Mouse (Mus musculus): ENCODE measurements around the gene Olfr750. TPM values are rescaled to one million over a fixed set of nuclear protein-coding genes. Genes with fewer than 3 reads are reported as not detected.

Olfr750 gene
- polyA plus RNA-seq, 1 experiment from 2014 or later: not detected

GRCm38 (mm10) chr14:51085086-51085485 is 10.9 kb upstream of the Olfr750 start:
- H3K4me1 ChIP-seq (replicated peaks): peaks cover 27% of the 10 kb centered on the region
- H3K9ac ChIP-seq: no peak overlapping the region
- no peak overlapping the region for H3K27ac ChIP-seq
- no peak overlapping the region for H3K4me2 ChIP-seq
- no peaks in the 10 kb centered on the region for H3K36me3 ChIP-seq
- H3K27me3 ChIP-seq: peaks cover 42% of the 10 kb centered on the region
- H3K4me3 ChIP-seq: no peak overlapping the region
- no peaks in the 10 kb centered on the region for H3K9me3 ChIP-seq
- WGBS: 75% methylated on average over 2 of the region's 2 CpGs
- no peak for ATAC-seq (ENCODE audit: low FRiP score)

- H3K4me1 ChIP-seq (replicated peaks): peaks cover 24% of the 10 kb centered on the region
- no peaks in the 10 kb centered on the region for H3K9me3 ChIP-seq
- ATAC-seq (ENCODE audit: low FRiP score): no peak
- H3K36me3 ChIP-seq: no peaks in the 10 kb centered on the region
- peak overlapping the region; percentile 78 for H3K4me2 ChIP-seq
- H3K4me3 ChIP-seq: peak overlapping the region; percentile 49
- WGBS: 14% methylated on average over 7 of the region's 7 CpGs
- 0 out of 2 replicates have a peak overlapping the region, but pooled peaks have one; percentile 69 for H3K9ac ChIP-seq
- H3K27me3 ChIP-seq: peaks cover 47% of the 10 kb centered on the region
- H3K27ac ChIP-seq: no peak overlapping the region
These were observed 9.6 kb upstream of the Olfr750 start for GRCm38 (mm10) chr14:51083805-51084204.

DNA sequence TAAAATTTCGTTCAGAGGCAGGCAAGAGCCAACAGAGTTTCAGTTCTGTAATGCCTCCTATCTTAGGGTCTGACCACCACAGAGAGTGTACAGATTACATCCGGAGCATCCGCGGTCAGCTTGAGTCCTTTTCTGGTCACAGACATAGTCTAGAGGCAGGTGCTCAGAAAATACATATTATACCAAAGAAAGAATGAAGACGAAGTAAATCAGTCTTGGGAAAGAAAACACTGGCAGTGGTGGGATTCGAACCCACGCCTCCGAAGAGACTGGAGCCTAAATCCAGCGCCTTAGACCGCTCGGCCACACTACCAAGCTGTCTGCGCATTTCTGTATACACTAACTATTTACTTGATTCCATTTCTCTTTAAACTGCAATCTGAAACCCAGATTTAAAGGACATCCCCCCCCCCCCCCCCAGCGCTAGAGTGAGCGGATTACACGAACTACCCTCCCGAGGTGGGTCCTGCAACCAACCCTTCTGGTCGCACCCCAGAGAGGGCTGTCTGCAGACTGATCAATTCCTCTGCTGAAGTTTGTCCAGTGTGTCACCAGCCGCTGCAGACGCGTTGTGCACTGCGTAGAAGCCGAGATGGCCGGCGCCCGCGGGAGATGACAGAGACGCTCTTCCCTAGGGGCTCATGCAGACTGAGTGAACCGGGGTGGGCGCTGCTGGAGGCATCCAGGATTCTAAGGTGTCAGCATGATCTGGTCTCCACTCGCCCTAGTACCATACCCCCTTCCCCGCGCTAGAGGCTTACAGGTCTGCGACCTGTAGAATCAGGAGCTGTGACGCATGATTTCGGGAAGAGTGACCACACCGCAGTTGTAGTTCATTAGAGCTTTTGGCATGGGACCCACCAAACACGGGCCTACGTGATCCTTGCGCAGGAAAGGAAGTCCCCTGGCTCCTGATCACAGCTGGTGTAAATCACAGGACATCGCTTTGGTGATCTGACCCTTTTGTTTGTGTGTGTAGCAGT is 8.7 kb upstream of the Olfr750 start:
- H3K36me3 ChIP-seq: no peaks in the 10 kb centered on the region
- H3K4me3 ChIP-seq: peak overlapping the region; percentile 49
- WGBS: 3% methylated on average over 40 of the region's 40 CpGs
- peak overlapping the region; percentile 69 for H3K9ac ChIP-seq
- H3K9me3 ChIP-seq: no peaks in the 10 kb centered on the region
- H3K27me3 ChIP-seq: peaks cover 47% of the 10 kb centered on the region
- ATAC-seq (ENCODE audit: low FRiP score): peak; percentile 74
- H3K4me2 ChIP-seq: peak overlapping the region; percentile 78
- no peak overlapping the region for H3K27ac ChIP-seq
- peaks cover 16% of the 10 kb centered on the region for H3K4me1 ChIP-seq (replicated peaks)

DNA sequence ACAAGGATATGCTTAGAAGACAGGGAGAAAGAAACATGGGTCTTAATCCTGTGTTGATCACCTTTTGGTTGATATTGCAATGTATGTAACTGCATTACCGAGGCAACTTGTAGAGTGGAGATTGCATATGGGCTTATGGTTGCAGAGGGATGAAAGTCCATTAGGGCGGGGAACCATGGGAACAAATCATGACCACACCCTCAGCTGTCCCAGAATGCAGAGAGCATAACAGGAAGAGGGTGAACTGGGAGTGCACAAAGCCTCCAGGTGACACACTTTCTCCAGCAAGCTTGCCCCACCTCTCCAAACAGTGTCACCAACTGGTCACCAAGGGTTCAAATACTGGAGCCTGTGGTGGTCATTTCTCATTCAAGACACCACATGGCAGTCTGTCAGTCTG is 6.8 kb upstream of the Olfr750 start:
- Histone ChIP-seq H3K4me3 (no peak overlapping the region), H3K9me3 (no peaks in the 10 kb centered on the region), H3K4me2 (no peak overlapping the region), H3K27me3 (peaks cover 41% of the 10 kb centered on the region), H3K27ac (no peak overlapping the region), H3K9ac (no peak overlapping the region), H3K4me1 (replicated peaks) (peaks cover 16% of the 10 kb centered on the region), H3K36me3 (no peaks in the 10 kb centered on the region)
- 92% methylated on average over 2 of the region's 2 CpGs for WGBS
- ATAC-seq (ENCODE audit: low FRiP score): no peak

- Histone ChIP-seq H3K36me3 (no peaks in the 10 kb centered on the region), H3K4me2 (no peak overlapping the region), H3K27ac (no peak overlapping the region), H3K9ac (no peak overlapping the region), H3K4me1 (replicated peaks) (peaks cover 16% of the 10 kb centered on the region), H3K27me3 (peaks cover 29% of the 10 kb centered on the region), H3K9me3 (no peaks in the 10 kb centered on the region), H3K4me3 (no peak overlapping the region)
- 83% methylated on average over 1 of the region's 1 CpGs for WGBS
- ATAC-seq (ENCODE audit: low FRiP score): no peak
These were observed 4.9 kb upstream of the Olfr750 start for GRCm38 (mm10) chr14:51079180-51079579.

- Histone ChIP-seq H3K27me3 (no peaks in the 10 kb centered on the region), H3K9ac (no peak overlapping the region), H3K4me2 (no peak overlapping the region), H3K4me1 (replicated peaks) (peaks cover 10% of the 10 kb centered on the region), H3K9me3 (no peaks in the 10 kb centered on the region), H3K36me3 (no peaks in the 10 kb centered on the region), H3K4me3 (no peak overlapping the region), H3K27ac (no peak overlapping the region)
- 78% methylated on average over 2 of the region's 2 CpGs for WGBS
- no peak for ATAC-seq (ENCODE audit: low FRiP score)
These were observed 4.6 kb downstream of the Olfr750 start for GRCm38 (mm10) chr14:51069617-51070016.

- Histone ChIP-seq H3K4me2 (no peak overlapping the region), H3K27me3 (no peaks in the 10 kb centered on the region), H3K36me3 (no peaks in the 10 kb centered on the region), H3K9ac (no peak overlapping the region), H3K4me1 (replicated peaks) (peaks cover 10% of the 10 kb centered on the region), H3K9me3 (no peaks in the 10 kb centered on the region), H3K4me3 (no peak overlapping the region), H3K27ac (no peak overlapping the region)
- WGBS: 95% methylated on average over 5 of the region's 5 CpGs
- ATAC-seq (ENCODE audit: low FRiP score): no peak
These were observed 5.3 kb downstream of the Olfr750 start for GRCm38 (mm10) chr14:51068956-51069355.

DNA sequence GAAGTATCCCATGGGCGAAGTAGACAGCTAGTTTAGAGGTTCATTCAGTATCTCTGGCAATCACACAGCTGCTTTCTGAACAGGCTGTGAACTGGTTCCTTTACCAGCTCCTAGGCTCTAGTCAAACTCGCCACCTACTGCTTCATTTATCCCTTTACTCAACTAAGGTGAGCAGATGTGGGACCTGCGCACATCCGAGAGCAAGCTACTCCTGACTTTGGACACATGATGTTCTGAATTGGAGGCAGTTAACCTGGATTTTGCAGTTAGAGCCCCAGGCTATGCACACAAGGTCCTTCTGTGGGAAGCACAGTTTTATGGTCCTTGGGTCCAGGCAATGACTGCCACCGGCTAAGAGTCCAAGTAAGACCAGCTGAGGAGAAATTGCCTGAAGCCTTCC is 13.5 kb downstream of the Olfr750 start:
- H3K9ac ChIP-seq: no peak overlapping the region
- H3K27me3 ChIP-seq: 0 out of 2 replicates have a peak, but pooled peaks cover 4% of the 10 kb centered on the region
- no peak overlapping the region for H3K27ac ChIP-seq
- peaks cover 8% of the 10 kb centered on the region for H3K4me1 ChIP-seq (replicated peaks)
- H3K36me3 ChIP-seq: no peaks in the 10 kb centered on the region
- H3K4me2 ChIP-seq: no peak overlapping the region
- ATAC-seq (ENCODE audit: low FRiP score): no peak
- WGBS: 94% methylated on average over 5 of the region's 5 CpGs
- no peaks in the 10 kb centered on the region for H3K9me3 ChIP-seq
- H3K4me3 ChIP-seq: no peak overlapping the region

- Histone ChIP-seq H3K4me2 (no peak within 1 kb of the TSS), H3K9me3 (no peaks in the 10 kb centered on the region), H3K9ac (no peak within 1 kb of the TSS), H3K4me1 (replicated peaks) (peaks cover 8% of the 10 kb centered on the region), H3K27ac (no peak within 1 kb of the TSS), H3K36me3 (no peaks in the 10 kb centered on the region), H3K27me3 (0 out of 2 replicates have a peak, but pooled peaks cover 4% of the 10 kb centered on the region), H3K4me3 (no peak within 1 kb of the TSS)
- WGBS: 78% methylated on average over 9 of the region's 9 CpGs
- no peak for ATAC-seq (ENCODE audit: low FRiP score)
These were observed 16.8 kb downstream of the Olfr750 start, which contains the start of gene Rnase12 for GRCm38 (mm10) chr14:51057401-51057831. Gene Rnase12 (minus strand): TSS chr14:51057661.

DNA sequence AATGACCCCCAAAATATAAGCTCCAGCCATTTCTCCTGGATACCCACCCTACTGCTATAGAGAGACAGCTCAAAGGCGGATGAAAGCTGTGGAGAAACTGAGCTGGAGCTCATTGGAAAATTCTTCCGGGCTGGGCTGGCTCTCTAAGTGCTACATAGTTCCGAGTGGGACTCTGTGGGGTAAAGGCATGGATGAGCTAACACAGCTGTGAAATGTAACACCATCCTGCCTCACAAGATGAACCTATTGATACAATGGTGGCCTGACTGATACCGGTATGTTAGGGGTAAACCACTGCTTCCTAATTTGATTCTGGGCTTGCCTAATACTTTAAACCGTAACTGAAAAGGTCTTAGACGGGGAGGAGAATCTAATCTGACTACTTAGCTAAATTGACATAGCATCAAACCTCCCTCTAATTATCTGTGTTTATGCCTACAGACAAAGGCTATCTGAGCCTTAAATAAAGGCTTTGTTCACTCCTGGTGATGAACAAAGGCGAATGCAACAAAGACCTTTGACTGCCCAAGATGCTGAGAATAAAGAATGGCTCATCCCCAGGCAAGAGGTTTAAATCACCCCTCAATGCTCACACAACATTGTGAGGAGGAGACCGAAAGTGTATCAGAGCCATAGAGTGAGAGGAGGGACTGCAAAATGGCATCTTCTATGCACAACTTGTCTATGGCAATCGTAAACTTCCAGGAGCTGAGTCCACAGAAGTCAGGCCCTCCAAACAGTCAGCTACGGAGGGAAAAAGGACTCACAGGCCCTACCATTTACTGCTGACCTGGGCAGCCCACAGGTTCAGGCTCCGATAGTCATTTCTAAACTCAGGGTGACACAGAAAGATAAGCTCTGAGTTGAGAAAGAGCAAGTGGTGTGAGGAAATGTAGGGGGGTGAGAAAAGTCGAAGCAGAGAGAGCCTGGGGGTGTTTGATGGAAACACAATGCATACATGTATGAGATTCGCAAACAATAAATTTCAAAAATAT is 19.7 kb downstream of the Olfr750 start:
- ATAC-seq (ENCODE audit: low FRiP score): no peak
- no peak overlapping the region for H3K9ac ChIP-seq
- no peak overlapping the region for H3K27ac ChIP-seq
- peaks cover 4% of the 10 kb centered on the region; the same call in 1 of the 2 replicates for H3K4me1 ChIP-seq (replicated peaks)
- no peaks in the 10 kb centered on the region for H3K9me3 ChIP-seq
- H3K36me3 ChIP-seq: no peaks in the 10 kb centered on the region
- no peak overlapping the region for H3K4me3 ChIP-seq
- 37% methylated on average over 13 of the region's 13 CpGs for WGBS
- no peak overlapping the region for H3K4me2 ChIP-seq
- H3K27me3 ChIP-seq: no peaks in the 10 kb centered on the region

DNA sequence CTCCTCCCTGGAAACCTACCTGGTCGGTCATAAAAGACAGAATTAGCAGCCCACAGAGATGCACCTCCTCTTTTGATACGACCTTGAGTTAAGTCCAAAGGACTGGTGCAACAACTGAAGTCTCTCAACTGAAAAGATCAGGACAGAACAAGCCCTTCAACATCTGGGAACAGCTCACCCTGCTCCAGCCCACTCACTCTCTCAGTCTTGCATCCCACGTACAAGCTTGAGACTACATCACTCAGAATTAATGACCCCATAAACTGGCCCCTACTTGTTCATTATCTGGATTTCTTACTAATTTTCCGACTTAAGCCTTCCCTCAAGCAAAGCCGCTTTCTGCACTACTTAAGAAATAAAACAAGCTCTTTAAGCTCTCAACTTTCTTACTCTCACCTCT is 21.1 kb downstream of the Olfr750 start:
- H3K9ac ChIP-seq: no peak overlapping the region
- H3K4me2 ChIP-seq: no peak overlapping the region
- no peak for ATAC-seq (ENCODE audit: low FRiP score)
- H3K27me3 ChIP-seq: no peaks in the 10 kb centered on the region
- no peak overlapping the region for H3K4me3 ChIP-seq
- no peaks in the 10 kb centered on the region for H3K9me3 ChIP-seq
- 76% methylated on average over 5 of the region's 5 CpGs for WGBS
- H3K36me3 ChIP-seq: no peaks in the 10 kb centered on the region
- H3K4me1 ChIP-seq (replicated peaks): peaks cover 4% of the 10 kb centered on the region; the same call in 1 of the 2 replicates
- H3K27ac ChIP-seq: no peak overlapping the region

DNA sequence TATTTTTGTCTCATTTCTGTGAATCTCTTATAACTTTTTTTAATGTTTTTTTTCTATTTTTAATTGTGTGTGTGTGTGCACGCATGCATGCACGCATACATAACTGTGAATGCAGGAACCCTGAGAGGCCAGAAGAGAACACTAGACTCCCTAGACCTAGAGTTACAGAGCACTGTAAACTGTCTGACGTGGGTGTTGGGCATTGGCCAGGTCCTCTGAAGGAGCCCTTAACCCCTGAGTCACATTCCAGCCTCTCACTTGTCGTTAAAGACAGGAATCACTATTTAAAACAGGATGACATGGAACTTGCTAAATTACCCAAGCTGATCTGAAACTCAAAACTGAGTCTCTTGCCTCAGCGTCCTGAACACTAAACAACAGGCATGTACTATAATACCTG is 22.3 kb downstream of the Olfr750 start:
- no peak overlapping the region for H3K9ac ChIP-seq
- WGBS: 69% methylated on average over 5 of the region's 5 CpGs
- no peaks in the 10 kb centered on the region for H3K9me3 ChIP-seq
- H3K4me3 ChIP-seq: no peak overlapping the region
- H3K4me1 ChIP-seq (replicated peaks): peaks cover 4% of the 10 kb centered on the region; the same call in 1 of the 2 replicates
- H3K36me3 ChIP-seq: no peaks in the 10 kb centered on the region
- no peak overlapping the region for H3K27ac ChIP-seq
- no peak for ATAC-seq (ENCODE audit: low FRiP score)
- no peak overlapping the region for H3K4me2 ChIP-seq
- no peaks in the 10 kb centered on the region for H3K27me3 ChIP-seq
